Mouse (Mus musculus) megakaryocyte, adult 5-6 weeks (primary cell): Measurements from ENCODE around the gene Map3k10. TPM values are rescaled to one million over a fixed set of nuclear protein-coding genes. Genes with fewer than 3 reads are reported as not detected.
"Not testable (repeated sequence)": the region's sequence is repeated elsewhere in the genome, so short reads cannot be mapped to it uniquely, and the experiment has no call there.

ENCODE experiments used
- ATAC-seq: 2 replicates; pipeline ENCODE4 v1.8.0; 2016; ENCODE audit warnings: mild to moderate bottlenecking, inconsistent platforms; ENCODE audit not compliant: poor library complexity, severe bottlenecking
- total RNA-seq, 2 experiments: library from RNA; stranded (forward) in 1 of 2; stranded (reverse) in 1 of 2; fragments of 153-499, 151-499 nt in 1 of 2; fragments of 221-1000, 200-1000 nt in 1 of 2; gene quantifications; 2 replicates each; pipeline versions ENCODE4 v1.2.3 to v1.2.4; 2015 to 2017

Gene Map3k10
- total RNA-seq, 2 experiments from 2014 or later: 1.7 to 4.3 TPM

DNA sequence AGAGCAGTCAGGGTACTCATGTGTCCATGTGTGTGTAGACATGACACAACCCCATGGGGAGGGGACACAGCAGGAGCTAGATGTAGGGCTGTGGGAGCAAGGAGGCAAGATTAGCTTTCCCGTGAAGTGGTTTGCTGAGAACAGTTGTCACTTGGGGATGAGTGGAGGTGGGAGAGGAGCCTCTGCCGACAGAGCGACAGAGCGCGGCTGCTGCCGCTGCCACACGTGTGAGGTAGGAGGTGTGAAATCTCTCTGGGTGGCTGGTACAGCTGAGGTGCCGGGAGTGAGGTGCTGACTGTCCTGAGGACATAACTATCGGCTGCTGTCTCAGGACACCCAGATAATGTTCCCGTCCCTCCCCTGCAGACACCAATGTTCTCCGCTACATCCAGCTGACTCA lies 18.9 kb downstream of the Map3k10 start:
- ATAC-seq: no peak

DNA sequence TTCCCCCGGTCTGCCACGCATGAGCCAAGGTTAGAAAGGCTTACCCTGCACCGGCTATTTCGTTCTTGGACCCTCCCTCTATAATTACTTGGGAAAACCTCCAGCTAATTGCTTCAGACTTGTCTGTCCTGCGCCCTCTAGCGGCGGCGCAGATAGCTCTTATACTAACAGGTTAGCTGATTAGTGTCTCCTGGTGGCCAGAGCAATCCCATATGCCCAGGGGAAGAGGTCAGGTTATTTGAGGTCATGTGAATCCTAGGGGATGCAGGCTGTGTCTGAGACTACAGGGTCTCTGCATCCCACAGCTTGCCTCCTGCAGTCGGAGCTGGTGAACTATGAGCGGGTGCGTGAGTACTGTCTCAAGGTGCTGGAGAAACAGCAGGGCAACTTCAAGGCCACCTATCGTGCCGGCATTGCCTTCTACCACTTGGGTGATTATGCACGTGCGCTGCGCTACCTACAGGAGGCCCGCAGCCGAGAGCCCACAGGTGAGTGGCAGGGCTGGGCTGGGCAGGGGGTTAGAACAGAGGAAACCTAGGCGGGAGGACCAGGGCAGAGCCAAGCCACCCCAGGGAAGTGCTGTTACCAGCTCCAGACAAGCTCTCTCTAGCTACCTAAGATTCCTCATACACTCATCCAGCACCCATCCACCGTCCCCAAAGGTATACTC lies 19.7 kb downstream of the Map3k10 start:
- no peak for ATAC-seq

DNA sequence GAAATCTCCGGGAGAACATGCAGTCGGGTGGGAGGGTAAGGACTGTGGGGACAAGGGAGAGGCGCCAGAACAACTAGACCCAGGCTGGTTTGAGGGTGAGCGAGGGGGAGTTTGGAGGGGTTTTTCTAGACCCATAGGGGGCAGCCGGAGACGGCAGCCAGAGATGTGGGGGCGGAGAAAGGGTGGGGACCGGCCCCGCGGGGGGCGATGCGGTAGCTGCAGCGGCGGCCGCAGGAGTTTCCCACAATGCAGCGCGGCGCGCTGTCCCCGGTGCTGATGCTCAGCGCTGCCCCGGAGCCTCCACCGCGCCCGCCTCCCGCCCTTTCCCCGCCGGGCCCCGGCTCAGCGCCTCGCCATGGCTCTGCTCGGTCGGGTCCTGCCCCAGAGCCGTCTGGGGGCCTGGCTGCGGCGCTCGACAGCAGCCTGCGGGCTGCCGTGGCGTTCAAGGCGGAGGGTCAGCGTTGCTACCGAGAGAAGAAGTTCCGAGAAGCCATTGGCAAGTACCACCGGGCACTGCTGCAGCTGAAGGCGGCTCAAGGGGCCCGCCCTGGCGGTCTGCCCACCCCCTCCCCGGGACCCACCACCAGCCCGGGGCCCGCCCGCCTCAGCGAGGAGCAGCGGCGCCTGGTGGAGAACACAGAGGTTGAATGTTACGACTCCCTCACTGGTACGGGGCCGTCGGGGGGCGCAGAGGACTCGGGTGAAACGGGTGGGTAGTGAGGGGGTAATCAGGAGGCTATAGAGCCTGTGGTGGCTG lies 20.5 kb downstream of the Map3k10 start, which contains the start of gene Ttc9b:
Ttc9b (plus strand) TSS at position 235 of the 757 bp plus-strand sequence.
- no peak for ATAC-seq

DNA sequence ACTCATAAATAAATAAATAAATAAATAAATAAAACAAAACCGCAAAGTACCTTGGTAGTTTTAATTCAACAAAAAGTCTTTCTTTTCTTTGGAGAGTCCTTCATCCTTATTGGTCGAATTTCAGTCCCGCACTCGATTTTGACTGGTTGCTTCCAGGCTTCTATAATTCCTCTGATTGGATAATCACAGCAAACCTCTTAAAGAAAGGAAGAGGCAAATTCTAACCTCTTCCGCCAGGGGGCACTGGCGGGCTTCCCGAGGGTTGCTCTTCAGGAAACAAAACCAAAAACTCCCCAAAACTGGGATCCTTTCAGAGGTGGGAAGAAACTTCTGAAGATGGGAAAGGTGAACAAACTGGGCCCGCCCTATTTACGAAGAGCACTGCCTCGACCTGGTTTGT lies 23.4 kb downstream of the Map3k10 start:
- ATAC-seq: peak; percentile 81

GRCm38 (mm10) chr7:27649723-27650122 lies 24.7 kb downstream of the Map3k10 start:
- no peak for ATAC-seq

GRCm38 (mm10) chr7:27647281-27648002 lies 27.0 kb downstream of the Map3k10 start:
- no peak for ATAC-seq

DNA sequence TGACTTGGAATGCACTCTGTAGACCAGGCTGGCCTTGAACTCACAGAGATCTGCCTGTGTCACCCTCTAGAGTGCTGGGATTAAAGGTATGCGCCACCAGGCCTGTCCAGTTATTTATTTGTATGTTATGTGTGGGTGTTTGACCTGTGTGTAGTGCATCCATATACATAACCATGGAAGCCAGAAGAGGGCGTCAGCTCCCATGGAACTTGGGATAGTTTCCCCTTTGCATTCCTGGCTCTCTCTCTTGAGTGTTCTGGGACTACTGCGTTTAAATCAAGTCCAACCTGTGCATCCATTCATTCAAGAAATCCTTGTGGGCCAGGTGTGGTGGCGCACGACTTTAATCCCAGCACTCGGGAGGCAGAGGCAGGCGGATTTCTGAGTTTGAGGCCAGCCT lies 27.9 kb downstream of the Map3k10 start:
- ATAC-seq: no peak

- ATAC-seq: no peak
These were observed 29.9 kb downstream of the Map3k10 start for GRCm38 (mm10) chr7:27644471-27644870.

- ATAC-seq: not testable (repeated sequence)
These were observed 39.3 kb downstream of the Map3k10 start for GRCm38 (mm10) chr7:27635094-27635493.

DNA sequence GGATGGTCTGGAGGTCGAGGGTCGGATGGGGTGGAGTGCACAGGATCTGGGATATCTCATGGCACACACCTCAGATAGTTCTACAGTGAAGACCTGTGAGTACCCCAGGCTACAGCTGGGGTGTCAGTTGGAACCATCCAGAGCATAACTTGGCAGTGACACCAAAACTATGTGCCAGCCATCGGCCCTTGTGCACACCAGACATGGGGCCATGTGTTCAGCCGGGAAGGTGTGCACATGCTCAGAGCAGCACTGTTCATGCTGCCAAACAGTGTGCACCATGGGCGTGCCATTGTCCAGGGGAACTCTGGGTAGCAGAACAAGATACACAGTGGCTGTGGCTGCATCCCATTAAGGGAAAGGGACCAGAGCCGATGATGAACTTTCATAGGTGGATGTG lies 39.7 kb downstream of the Map3k10 start:
- no peak for ATAC-seq

DNA sequence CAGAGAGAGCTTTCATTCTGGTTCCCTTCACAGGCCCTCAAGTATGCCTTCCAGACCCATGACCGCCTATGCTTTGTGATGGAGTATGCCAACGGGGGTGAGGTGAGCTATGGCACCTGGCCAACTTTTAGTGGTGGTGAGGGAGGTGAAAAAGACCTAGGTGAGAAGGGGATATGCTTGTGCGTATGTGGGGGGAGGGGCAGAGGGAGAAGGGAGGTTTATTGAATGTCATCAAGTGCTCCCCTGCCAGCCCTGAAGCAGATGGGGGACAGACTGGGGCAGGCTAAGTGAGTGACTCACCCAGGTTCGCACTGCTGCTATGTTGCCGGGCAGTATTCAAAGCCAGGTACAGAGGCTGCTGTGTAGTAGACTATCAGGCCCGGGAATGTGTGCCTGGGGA lies 41.2 kb downstream of the Map3k10 start:
- ATAC-seq: no peak

DNA sequence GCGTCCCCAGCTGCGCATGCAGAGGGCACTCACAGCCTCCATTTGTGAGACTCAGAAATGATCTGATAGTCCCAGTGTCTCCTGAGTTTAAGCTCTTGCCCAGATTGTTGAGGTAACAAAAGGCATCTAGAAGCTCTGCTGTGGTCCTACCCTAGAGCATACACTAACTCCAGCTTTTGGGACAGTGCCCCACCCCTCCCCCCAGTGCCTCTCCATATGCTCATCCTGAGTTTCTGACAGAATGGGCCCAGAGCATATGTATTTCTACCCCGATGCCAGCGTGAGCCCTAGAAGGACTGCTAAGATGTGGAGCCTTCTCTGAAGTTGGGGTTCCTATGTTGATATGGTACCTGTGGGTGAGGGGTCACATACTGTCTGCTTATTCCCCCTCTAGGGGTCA lies 43.0 kb downstream of the Map3k10 start:
- no peak for ATAC-seq

- not testable (repeated sequence) for ATAC-seq
These were observed 45.6 kb downstream of the Map3k10 start for GRCm38 (mm10) chr7:27628816-27629215.

DNA sequence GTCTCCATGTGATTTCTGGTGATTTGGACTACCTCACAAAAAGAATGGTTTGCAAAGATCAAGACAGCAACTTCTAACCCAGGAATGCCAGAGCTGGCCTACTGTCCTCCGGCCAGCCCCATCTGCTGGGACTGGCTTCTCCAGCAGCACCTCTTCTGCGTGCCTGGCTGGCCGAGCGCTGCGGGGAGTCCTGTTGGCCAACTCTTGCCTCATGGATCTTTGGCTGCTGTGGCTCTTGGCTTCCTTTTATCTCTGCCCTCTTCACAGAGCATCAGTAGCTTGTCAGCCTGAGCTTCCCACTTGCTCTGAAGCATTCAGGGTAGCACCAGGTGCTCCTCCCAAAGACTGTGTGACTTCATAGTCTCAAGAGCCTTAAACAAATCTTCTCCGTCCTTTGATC lies 46.2 kb downstream of the Map3k10 start:
- no peak for ATAC-seq

GRCm38 (mm10) chr7:27627707-27628106 lies 46.7 kb downstream of the Map3k10 start:
- ATAC-seq: no peak

DNA sequence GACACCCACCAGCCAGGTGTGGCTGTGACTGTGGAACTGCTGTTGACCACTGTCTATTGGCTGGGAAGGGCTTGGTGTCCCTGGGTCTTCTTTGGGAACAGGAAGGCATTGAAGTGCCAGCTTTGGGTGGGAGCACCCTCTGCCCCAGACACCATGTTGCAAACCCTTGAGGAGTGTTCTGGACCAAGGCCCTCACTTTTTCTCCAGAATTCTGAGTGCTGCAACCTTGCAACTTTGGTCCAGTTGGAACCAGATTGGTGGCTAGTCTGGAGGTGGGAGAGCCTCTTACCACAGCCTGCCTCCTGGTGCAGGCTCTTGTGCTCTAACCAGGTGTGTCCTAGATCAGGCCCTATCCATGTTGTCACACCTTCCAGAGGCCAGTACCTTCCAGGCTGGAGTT lies 49.4 kb downstream of the Map3k10 start:
- no peak for ATAC-seq

DNA sequence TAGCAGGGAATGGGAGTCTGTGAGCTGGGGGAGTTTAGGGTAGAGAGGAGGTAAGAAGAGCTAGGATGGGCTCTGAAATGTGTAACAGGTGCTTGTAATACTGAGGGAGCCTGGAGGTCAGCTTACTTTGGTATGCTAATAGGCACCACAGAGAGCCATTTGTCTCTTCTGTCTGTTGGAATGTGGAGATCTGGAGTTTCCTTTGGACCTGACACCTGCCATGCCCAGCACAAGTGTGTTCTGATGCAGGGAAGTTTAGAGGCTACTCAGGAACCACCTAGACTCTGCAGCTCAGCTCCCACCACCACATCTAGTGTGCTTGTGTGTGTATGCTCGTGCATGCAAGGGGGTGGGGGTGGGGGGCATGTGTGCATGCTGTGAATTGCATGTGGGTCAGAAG lies 52.2 kb downstream of the Map3k10 start:
- no peak for ATAC-seq

DNA sequence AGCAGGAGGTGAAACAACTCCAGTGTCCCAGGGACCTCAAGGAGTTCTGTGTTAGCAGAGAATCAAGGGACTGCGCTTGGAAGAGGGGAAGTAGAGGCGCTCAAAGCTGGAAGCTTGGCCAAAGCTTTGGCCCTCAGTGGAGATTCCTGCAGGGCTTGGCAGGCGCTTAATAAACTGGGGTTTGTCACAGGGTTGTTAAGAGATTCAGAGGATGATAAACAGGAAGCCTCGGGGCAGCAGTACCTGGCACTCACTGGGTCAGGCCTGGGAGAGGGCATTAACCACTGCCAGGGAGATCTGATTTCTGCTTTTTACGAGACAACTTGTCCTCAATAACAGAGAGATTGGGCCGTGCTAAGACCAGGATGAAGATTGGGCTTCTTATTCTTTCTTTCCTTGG lies 53.4 kb downstream of the Map3k10 start:
- no peak for ATAC-seq

DNA sequence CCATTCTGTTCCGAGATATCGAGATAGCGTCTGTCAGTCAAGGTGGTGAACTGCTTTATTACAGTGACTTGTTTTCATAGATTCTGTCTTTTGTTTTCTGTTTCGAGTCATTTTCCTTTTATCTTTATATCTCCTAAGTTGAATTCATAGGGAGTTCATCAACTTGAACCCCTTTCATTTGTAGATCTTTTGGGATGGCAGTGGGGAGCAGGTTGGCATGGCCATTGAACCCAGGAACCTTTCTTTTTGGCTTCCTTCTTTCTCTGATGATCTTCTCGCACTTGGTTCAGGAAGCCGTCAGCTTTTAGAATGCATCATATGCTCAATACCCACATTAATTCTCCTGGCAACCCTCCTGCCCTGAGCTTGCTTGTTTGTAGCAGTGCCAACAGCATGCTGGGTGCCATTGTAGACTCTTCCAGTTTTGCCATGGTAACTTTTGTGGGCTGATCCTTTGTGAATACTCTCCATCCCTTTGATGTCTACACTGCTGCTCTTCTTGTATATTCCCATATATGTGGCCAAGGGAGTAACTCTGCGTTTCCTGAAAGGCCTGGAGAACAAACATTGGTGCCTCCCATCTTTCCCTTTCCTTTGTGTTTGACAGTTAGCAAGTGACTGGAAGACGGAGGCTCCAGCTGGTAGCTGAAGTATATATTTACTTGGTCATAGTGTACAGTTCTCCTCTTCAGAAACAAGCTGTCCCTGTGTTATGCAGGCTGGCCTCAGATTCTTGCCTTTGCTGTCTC lies 60.5 kb downstream of the Map3k10 start:
- no peak for ATAC-seq

DNA sequence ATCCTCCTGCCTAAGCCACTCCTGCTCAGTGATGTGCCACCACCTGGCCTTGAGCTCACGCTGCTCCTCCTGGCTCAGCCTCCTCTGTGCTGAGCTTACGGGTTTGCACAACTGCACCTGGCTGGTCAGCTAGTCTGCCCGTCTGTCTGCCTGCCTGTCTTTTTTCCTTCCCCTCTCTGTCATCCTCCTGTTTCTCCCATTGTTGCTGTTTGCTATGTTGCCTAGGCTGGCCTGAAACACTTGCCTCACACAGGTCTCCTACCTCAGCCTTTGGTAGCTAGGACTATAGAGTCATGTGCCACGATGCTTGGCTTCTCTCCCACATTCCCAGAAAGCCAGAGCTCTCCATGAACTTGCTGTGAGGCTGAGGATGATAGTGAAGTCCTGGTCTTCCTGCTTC lies 61.5 kb downstream of the Map3k10 start:
- ATAC-seq: no peak

GRCm38 (mm10) chr7:27610871-27611270 lies 63.5 kb downstream of the Map3k10 start:
- ATAC-seq: no peak
